Mouse (Mus musculus) forebrain, embryonic 14.5 days (tissue): ENCODE measurements around the gene Hoxd13. TPM values are rescaled to one million over a fixed set of nuclear protein-coding genes. Genes with fewer than 3 reads are reported as not detected.
A peak's percentile ranks its signal among the peaks of the same experiment; 100 is the strongest.

Experiments used
- ATAC-seq: fragments of 200-750 bp; cut with Nextera tagmentation; 2 replicates; pipeline ENCODE4 v1.8.0; 2017; ENCODE audit warnings: mild to moderate bottlenecking, moderate library complexity
- DNase-seq: peaks from one replicate; pipeline ENCODE4 v3.0.0-alpha.2; 2015; ENCODE audit warnings: low spot score
- H3K27ac ChIP-seq: fragments of 300-500 bp; sonication (generic); 2 replicates; pipeline ENCODE4 v1.5.1; 2014; ENCODE audit warnings: low read depth, mild to moderate bottlenecking, control low read depth, low read length, moderate library complexity
- H3K27me3 ChIP-seq: fragments of 300-500 bp; sonication (generic); replicated peaks from 2 replicates; pipeline ENCODE4 v1.6.1; 2014; ENCODE audit warnings: low read length, control low read depth, mixed read lengths; ENCODE audit not compliant: control insufficient read depth, insufficient read depth
- H3K36me3 ChIP-seq: fragments of 300-500 bp; sonication (generic); 2 replicates; pipeline ENCODE4 v1.6.1; 2014; ENCODE audit warnings: low read length, control low read depth; ENCODE audit not compliant: control insufficient read depth, insufficient read depth
- H3K4me1 ChIP-seq: fragments of 300-500 bp; sonication (generic); 2 replicates; pipeline ENCODE4 v1.6.1; 2014; ENCODE audit warnings: antibody characterized with exemption, low read length, control low read depth; ENCODE audit not compliant: control insufficient read depth, insufficient read depth
- H3K4me2 ChIP-seq: fragments of 300-500 bp; sonication (generic); 2 replicates; pipeline ENCODE4 v1.6.1; 2014; ENCODE audit warnings: mild to moderate bottlenecking, control low read depth, low read length
- H3K4me3 ChIP-seq: fragments of 300-500 bp; sonication (generic); 2 replicates; pipeline ENCODE4 v1.5.1; 2014; ENCODE audit warnings: low read depth, low read length, control low read depth
- H3K9ac ChIP-seq: fragments of 300-500 bp; sonication (generic); 2 replicates; pipeline ENCODE4 v1.6.1; 2014; ENCODE audit warnings: mild to moderate bottlenecking, low read length, control low read depth, moderate library complexity
- H3K9me3 ChIP-seq: fragments of 300-500 bp; sonication (generic); replicated peaks from 2 replicates; pipeline ENCODE4 v1.6.1; 2016; ENCODE audit warnings: low read length, control low read depth, mixed read lengths; ENCODE audit not compliant: control insufficient read depth
- WGBS: fragments of 180-500 bp; shearing (Covaris S2); extraction: QIAGEN DNeasy Blood & Tissue Kit; methylation state at CpG from one replicate; pipeline ENCODE4 v1.1.7; 2014; 5-methylcytosine and 5-hydroxymethylcytosine counted together
- polyA plus RNA-seq: library from polyadenylated mRNA; unstranded; fragments of >200 nt; fragmentation: Nextera tagmentation; extraction: Ambion mirVana; gene quantifications from 2 replicates; pipeline ENCODE4 v1.2.1, GENCODE M21; 2014

Hoxd13 gene
- polyA plus RNA-seq, 1 experiment from 2014 or later, result not detected

- Histone ChIP-seq H3K4me2 (no peak overlapping the region), H3K4me3 (no peak overlapping the region), H3K9me3 (no peaks in the 10 kb centered on the region), H3K4me1 (no peaks in the 10 kb centered on the region), H3K36me3 (no peaks in the 10 kb centered on the region), H3K27ac (no peak overlapping the region), H3K9ac (no peak overlapping the region), H3K27me3 (peaks cover 90% of the 10 kb centered on the region)
- ATAC-seq (no peak), DNase-seq (no peak)
- under 1% methylated on average over 24 of the region's 24 CpGs for WGBS
These were observed 21.6 kb downstream of the Hoxd13 start for GRCm38 (mm10) chr2:74689574-74690337.

- Histone ChIP-seq H3K9ac (no peak overlapping the region), H3K27me3 (peaks cover 90% of the 10 kb centered on the region), H3K9me3 (no peaks in the 10 kb centered on the region), H3K27ac (no peak overlapping the region), H3K4me2 (no peak overlapping the region), H3K4me1 (no peaks in the 10 kb centered on the region), H3K4me3 (no peak overlapping the region), H3K36me3 (no peaks in the 10 kb centered on the region)
- WGBS, result 11% methylated on average over 8 of the region's 8 CpGs
- DNase-seq (no peak), ATAC-seq (no peak)
These were observed 22.2 kb downstream of the Hoxd13 start for GRCm38 (mm10) chr2:74690338-74690716.

DNA sequence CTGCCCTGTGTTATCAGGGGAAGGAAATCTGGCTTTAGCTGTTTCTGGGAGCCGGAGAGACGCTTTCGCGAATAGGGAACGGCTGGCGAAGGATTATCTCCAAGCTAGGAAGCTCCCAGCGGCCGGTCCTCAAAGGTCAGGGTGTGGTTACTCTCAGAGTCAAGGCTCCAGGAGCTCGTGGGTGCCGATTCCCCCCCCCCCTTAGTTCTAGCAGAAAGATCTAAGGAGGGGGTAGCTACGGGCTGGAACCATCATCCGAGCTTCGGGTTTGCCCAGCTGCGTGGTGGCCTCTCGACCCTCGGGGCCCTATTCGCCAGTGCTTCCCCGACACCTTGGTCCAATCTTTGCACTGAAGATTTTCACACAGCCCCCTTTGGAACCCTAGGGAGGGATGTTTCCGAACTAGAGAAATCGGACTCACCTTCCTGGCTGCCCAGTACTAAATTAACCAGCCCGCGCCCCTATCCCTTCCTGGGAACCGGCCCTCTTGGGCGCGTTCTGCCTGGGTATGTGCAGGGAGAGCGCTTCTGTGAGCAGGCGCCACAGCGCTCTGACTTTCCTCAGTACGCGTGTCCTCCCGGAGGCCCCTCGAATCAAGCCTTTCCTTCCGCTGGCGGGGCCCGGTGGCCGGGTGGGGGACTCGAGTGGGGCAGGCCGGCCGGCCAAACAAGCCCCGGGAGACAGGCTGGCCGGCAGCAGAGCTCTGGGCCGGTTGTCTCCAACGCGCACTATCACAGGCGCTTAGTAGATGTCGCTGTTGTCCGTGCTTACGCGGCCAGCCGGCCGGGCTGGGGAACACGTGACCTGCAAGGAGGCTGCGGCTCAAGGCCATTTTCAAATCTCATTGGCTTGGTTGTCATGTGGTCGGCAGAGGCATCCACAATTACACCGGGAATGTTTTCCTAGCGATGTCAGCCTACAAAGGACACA, 23.2 kb downstream of the Hoxd13 start, which contains the start of gene Hoxd10:
Gene Hoxd10 (plus strand): TSS at position 903 of the 930 bp plus-strand sequence.
- DNase-seq (peak; percentile 63), ATAC-seq (peak; percentile 65; the same call in 1 of the 2 replicates)
- Histone ChIP-seq H3K4me2 (no peak within 1 kb of the TSS), H3K36me3 (no peaks in the 10 kb centered on the region), H3K27ac (no peak within 1 kb of the TSS), H3K9me3 (no peaks in the 10 kb centered on the region), H3K9ac (no peak within 1 kb of the TSS), H3K27me3 (peaks cover 96% of the 10 kb centered on the region), H3K4me1 (no peaks in the 10 kb centered on the region), H3K4me3 (no peak within 1 kb of the TSS)
- WGBS, result 1% methylated on average over 56 of the region's 56 CpGs

DNA sequence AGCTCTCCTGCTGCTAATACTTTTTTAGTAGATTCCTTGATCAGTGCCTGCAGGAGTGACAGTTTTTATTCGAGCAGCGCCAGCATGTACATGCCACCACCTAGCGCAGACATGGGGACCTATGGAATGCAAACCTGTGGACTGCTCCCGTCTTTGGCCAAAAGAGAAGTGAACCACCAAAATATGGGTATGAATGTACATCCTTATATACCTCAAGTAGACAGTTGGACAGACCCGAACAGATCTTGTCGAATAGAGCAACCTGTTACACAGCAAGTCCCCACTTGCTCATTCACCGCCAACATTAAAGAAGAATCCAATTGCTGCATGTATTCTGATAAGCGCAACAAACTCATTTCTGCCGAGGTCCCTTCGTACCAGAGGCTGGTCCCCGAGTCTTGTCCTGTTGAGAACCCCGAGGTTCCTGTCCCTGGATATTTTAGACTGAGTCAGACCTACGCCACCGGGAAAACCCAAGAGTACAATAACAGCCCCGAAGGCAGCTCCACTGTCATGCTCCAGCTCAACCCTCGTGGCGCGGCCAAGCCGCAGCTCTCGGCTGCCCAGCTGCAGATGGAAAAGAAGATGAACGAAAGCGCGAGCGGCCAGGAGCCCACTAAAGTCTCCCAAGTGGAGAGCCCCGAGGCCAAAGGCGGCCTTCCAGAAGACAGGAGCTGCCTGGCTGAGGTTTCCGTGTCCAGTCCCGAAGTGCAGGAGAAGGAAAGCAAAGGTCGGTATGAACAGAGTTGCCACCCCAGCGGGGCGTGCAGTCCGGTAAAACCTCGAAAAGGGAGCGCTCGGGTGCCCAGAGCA, 24.1 kb downstream of the Hoxd13 start:
- no peak overlapping the region for H3K27ac ChIP-seq
- 3% methylated on average over 35 of the region's 35 CpGs for WGBS
- no peak overlapping the region for H3K4me3 ChIP-seq
- no peaks in the 10 kb centered on the region for H3K4me1 ChIP-seq
- H3K4me2 ChIP-seq, result no peak overlapping the region
- ATAC-seq (no peak), DNase-seq (no peak)
- H3K27me3 ChIP-seq, result peaks cover 95% of the 10 kb centered on the region
- H3K36me3 ChIP-seq, result no peaks in the 10 kb centered on the region
- H3K9me3 ChIP-seq, result no peaks in the 10 kb centered on the region
- no peak overlapping the region for H3K9ac ChIP-seq

DNA sequence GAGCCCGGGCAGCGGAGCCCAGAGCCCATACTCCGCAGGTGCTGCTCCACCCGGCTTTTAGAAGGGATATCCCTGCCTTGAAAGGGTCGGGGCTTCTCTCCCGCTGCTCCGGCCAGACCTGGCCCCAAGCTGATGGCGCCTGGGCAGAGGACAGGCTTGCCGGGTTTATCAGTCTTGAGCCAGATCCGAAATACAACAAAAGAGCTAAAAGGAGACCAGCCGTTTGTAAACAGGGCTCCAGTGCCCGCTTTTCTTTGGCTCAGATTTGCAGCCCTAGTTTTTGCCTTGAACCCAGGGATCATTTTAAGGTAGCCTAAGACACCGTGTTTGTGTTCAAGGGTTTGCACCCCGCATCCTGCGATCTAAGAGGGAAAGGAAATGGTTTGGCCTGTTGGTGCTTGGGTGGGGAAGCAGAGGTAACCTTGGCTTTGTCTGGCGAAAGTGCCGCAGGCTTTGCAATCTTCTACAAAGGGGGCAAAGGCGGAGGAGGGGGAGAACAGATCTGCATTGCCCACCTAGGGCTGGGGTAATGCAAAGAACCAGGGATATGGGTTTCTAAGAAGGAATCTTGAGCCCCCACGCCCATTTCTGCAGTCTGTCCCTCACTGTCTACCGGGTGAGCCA, 24.8 kb downstream of the Hoxd13 start:
- Histone ChIP-seq H3K27ac (no peak overlapping the region), H3K36me3 (no peaks in the 10 kb centered on the region), H3K4me2 (no peak overlapping the region), H3K9me3 (no peaks in the 10 kb centered on the region), H3K4me3 (no peak overlapping the region), H3K4me1 (peaks cover 3% of the 10 kb centered on the region; the same call in 1 of the 2 replicates), H3K27me3 (peaks cover 95% of the 10 kb centered on the region), H3K9ac (no peak overlapping the region)
- ATAC-seq (no peak), DNase-seq (no peak)
- WGBS, result under 1% methylated on average over 20 of the region's 20 CpGs

- H3K27ac ChIP-seq, result no peak overlapping the region
These were observed 25.3 kb downstream of the Hoxd13 start for GRCm38 (mm10) chr2:74693432-74693827.

DNA sequence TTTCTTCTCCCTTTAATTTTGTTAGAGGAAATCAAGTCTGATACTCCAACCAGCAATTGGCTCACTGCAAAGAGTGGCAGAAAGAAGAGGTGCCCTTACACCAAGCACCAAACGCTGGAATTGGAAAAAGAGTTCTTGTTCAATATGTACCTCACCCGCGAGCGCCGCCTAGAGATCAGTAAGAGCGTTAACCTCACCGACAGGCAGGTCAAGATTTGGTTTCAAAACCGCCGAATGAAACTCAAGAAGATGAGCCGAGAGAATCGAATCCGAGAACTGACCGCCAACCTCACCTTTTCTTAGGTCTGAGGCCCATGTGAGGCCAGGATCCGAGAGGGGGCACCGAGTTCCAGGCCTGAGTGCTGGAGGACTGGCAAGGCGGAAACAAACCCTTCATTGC, 26.0 kb downstream of the Hoxd13 start:
- no peak overlapping the region for H3K4me3 ChIP-seq
- no peaks in the 10 kb centered on the region for H3K36me3 ChIP-seq
- H3K9me3 ChIP-seq, result no peaks in the 10 kb centered on the region
- H3K27ac ChIP-seq, result no peak overlapping the region
- H3K9ac ChIP-seq, result no peak overlapping the region
- DNase-seq (no peak), ATAC-seq (no peak)
- H3K4me1 ChIP-seq, result peaks cover 8% of the 10 kb centered on the region; the same call in 1 of the 2 replicates
- H3K27me3 ChIP-seq, result peaks cover 95% of the 10 kb centered on the region
- WGBS, result 1% methylated on average over 16 of the region's 16 CpGs
- no peak overlapping the region for H3K4me2 ChIP-seq

More at GRCm38 (mm10) chr2:74693432-74693827, 25.3 kb downstream of the Hoxd13 start:
- Histone ChIP-seq H3K9ac (no peak overlapping the region), H3K4me3 (no peak overlapping the region), H3K36me3 (no peaks in the 10 kb centered on the region), H3K9me3 (no peaks in the 10 kb centered on the region), H3K4me2 (no peak overlapping the region), H3K4me1 (peaks cover 8% of the 10 kb centered on the region; the same call in 1 of the 2 replicates), H3K27me3 (peaks cover 95% of the 10 kb centered on the region)
- ATAC-seq, result no peak
- DNase-seq, result no peak
- 14% methylated on average over 4 of the region's 4 CpGs for WGBS

DNA sequence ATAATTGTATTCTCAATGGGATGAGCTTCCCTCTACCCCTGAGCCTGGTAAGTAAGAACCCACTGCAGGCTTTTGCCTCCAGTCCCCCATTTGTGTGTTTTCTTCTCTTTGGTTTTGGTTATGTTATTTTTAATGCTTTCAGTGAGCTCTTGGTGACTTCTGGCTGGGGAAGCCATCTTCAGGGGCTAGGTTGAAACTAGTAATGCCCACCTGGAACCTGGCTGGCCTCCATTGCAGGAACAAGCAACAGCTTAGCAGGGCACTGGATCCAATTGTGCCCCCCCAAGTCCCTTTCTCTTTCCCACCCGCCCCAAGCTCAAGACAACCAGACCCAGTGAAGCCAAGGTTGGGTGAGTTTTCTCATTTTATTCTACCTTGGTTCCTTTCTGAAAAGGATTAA, 27.3 kb downstream of the Hoxd13 start:
- Histone ChIP-seq H3K27ac (no peak overlapping the region), H3K4me3 (no peak overlapping the region), H3K9ac (no peak overlapping the region), H3K36me3 (no peaks in the 10 kb centered on the region), H3K4me2 (no peak overlapping the region), H3K9me3 (no peaks in the 10 kb centered on the region), H3K4me1 (peaks cover 8% of the 10 kb centered on the region; the same call in 1 of the 2 replicates), H3K27me3 (peaks cover 97% of the 10 kb centered on the region)
- WGBS, result 4% methylated on average over 1 of the region's 1 CpGs
- DNase-seq, result no peak
- no peak for ATAC-seq
